Mouse (Mus musculus) kidney, adult 2 months (tissue): ENCODE results near the gene Arvcf.

Experiments
- CTCF ChIP-seq: fragments of 200-500 bp; conservative IDR thresholded peaks from 2 replicates; pipeline ENCODE4 v1.5.1; 2011; ENCODE audit warnings: low read depth, mild to moderate bottlenecking, control low read depth, low read length, moderate library complexity, mixed read lengths; ENCODE audit not compliant: insufficient read depth, insufficient read length
- POLR2A ChIP-seq: fragments of 200-500 bp; IDR thresholded peaks from one replicate; pipeline ENCODE4 v1.6.1; 2011; ENCODE audit warnings: low read depth, low read length, control low read depth

GRCm38 (mm10) chr16:18370197-18370596, 22.2 kb downstream of the Arvcf start:
- TF ChIP-seq CTCF = no peak
- no peak for TF ChIP-seq POLR2A
